Mouse (Mus musculus) ES-Bruce4 (cell line): ENCODE data around the gene Ptgfrn.

Experiments used
- CTCF ChIP-seq: IDR thresholded peaks from one replicate; pipeline ENCODE4 v1.8.1; 2011; ENCODE audit warnings: low read depth, low read length
- EP300 ChIP-seq: IDR thresholded peaks from 2 replicates; pipeline ENCODE4 v1.6.1; 2011; ENCODE audit warnings: low read depth, low read length; ENCODE audit not compliant: insufficient read depth

DNA sequence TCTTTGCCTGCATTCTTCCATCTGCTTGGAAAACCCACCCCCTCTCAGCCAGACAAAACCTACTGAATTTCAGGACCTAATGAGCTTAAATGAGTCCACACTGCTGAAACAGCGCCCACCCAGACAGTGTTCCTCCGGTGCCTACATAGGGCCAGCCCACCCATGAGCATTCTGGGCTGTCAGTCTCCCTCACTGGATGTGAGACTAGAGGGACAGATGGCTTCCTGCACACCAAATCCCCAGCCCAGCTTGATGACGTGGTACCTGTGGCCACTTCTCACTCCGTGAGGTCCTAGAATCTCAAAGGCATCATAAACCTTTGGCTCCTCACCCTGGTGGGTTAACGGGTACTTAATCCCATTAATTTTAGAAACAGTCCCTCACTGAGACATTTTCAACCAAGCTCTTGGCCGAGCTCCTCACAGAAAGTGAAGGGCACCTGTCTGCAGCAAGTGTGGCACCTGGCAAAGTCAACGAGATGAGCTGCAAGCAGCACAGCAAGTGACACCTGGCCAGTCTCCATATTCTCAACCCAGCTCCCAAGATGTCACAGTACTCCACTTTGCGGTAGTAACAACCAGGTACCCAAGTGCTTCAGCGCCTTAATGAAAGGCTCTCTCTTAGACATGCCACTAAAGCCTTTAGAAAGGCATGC lies 12.8 kb downstream of the Ptgfrn start:
- TF ChIP-seq CTCF (no peak), EP300 (no peak)
